Mouse (Mus musculus): ENCODE measurements around the gene Tmem186.

Tmem186 gene

GRCm38 (mm10) chr16:8610397-8610796, 27.1 kb downstream of the Tmem186 start:
- peak in 1 of 2 experiments; percentile 23 for DNase-seq

DNA sequence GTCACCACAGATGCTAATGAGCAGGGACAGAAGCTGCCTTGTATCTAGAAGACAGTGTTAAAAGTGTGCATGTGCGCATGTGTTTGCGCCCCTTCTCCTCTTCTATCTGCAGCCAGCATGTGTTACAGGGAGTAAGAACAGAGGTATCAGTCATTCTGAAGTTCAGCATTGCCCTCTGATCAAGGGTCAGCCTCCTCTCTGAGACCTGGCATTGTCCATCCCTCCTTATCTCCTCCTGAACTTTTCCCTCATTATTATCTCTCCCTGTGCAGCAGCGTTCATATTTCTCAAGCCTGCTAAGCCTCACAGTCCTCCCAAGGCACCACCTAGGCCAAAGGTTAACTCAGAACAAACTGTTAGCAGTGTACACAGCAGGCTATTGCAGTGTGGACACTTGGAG, 33.7 kb downstream of the Tmem186 start:
- DNase-seq: no peak

- DNase-seq: no peak
Observed at GRCm38 (mm10) chr16:8597516-8597915, 40.0 kb downstream of the Tmem186 start.

DNA sequence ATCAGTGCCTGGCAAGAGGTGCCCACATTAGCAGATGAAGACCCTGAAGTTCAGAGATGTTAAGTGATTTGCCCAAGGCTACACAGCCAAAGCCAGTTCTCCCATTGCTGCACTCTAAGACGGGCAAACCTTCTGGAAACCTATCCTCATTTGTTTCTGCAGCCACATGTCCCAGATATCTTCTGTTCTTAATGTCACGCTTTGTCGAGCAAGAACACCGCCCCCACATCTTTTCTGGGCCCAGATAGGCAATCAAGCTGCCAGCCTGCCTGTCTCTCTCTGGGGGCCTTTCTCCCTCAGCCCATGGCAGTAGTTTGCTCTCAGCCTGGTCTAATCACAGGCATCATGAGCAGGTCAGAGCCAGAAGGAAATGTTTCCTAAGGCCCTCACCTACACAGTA, 41.2 kb downstream of the Tmem186 start:
- no peak for DNase-seq

GRCm38 (mm10) chr16:8595411-8595810, 42.1 kb downstream of the Tmem186 start:
- no peak for DNase-seq

DNA sequence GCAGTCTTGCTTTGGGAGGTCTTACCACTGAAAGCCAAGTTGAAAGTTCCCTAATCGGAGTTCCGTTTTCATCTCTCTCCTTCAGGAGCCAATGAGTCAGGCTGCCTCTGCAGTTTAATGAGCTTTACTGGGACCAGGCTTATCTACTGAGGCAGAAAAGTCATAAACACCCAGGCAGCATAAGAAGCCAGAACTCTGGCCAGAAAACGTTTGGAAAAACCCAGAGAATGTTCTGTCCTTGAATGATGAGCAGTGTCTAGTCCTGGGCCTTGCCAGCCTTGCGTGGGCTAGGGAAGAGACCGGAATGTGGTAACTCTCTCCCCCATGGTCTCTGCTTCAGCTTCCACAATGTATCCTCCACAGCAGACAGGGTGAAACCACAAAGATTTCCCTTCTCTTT, 52.5 kb downstream of the Tmem186 start:
- DNase-seq: no peak

GRCm38 (mm10) chr16:8584248-8584647, 53.3 kb downstream of the Tmem186 start:
- DNase-seq: no peak
